Mouse (Mus musculus): ENCODE measurements at regions not wholly inside any gene's neighbourhood (a gene's known extent, or its start where the extent isn't known, plus 50 kb on each side); places are given as distances from the start of the nearest gene placed in this dataset.

DNA sequence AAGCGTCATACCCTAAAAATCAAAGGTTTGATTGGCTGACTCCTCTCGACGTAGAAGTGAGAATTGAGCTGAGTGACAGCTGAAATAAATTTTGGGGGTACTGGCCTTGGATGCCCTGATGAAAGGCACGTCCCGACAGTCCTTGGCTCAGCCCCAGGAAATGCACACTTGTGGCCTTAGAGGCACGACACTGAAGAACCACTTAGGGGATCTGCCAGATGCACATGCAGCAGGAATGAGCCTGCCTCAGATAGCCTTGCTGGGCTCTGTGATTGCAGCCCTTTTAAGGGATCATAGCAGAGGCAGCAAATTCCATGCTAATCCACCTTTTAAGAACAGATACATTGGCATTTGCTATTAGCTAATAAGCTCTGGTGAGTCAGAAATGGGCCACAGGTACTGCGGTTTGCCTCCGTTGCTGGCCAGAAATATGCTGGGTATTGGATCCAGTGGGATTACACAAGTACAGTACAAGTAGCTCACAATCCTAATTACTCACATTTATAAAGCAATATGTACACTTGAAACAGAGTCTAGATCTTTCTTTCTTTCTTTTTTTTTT, 1463.3 kb downstream of the Slc22a22 start:
- Histone ChIP-seq H3K9me3 (replicated peaks) (no peaks in the 10 kb centered on the region), H3K36me3 (no peaks in the 10 kb centered on the region), H3K4me3 (no peak overlapping the region), H3K27ac (no peak overlapping the region), H3K4me1 (no peaks in the 10 kb centered on the region), H3K27me3 (ENCODE audit: low read depth, poor library complexity, severe bottlenecking) (no peaks in the 10 kb centered on the region)
- no peak for DNase-seq (ENCODE audit: low spot score)
- 75% methylated on average over 8 of the region's 8 CpGs for WGBS

DNA sequence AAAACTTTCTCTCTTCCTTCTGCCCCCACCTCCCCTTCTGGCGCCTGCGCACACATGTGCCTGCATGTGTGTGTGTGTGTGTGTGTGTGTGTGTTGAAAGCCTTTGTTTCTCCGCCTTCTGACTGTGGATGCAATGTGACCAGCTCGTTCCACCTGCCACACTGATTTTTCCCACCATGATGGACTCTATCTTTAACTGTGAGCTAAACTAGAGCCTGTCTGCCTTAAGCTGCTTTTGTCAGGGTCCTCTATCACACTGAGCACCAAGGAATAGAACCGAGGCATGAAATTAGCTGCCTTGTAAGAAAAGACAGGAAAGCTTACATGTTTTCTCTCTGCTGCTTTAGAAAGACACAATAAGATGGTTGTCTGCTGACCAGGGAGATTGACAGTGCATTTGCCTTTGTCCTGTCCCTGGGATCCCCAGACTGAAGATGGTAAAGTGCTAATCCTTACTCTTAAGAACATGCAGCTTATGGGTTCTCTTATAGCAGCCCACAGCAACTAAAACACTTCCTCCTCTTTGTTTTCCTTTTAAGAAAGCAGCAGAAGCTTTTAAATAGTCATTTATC, 1468.7 kb downstream of the Slc22a22 start:
- Histone ChIP-seq H3K36me3 (no peaks in the 10 kb centered on the region), H3K27ac (no peak overlapping the region), H3K9me3 (replicated peaks) (no peaks in the 10 kb centered on the region), H3K4me1 (no peaks in the 10 kb centered on the region), H3K4me3 (no peak overlapping the region), H3K27me3 (ENCODE audit: low read depth, poor library complexity, severe bottlenecking) (no peaks in the 10 kb centered on the region)
- WGBS, result 84% methylated on average over 5 of the region's 5 CpGs
- DNase-seq (ENCODE audit: low spot score), result no peak

DNA sequence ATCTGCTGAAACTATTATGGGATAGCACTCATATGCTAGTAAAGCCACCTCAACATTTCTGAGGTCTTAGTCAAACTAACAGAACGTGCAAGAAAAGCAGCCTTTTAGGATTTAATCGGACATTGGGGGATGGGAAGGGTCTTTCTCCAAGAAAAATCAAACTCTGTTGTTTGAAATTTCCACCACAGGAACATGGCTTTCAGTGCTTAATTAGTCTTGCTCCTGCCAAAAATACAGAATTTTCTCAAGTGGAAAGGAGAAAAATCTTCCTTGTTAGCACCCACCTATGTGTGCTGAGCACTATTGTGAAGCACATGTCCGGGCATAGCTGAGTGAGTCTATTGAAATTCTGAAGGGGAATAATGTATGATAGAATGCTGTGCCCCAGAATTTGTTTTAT, 1470.0 kb downstream of the Slc22a22 start:
- no peak overlapping the region for H3K4me3 ChIP-seq
- no peak overlapping the region for H3K27ac ChIP-seq
- H3K27me3 ChIP-seq (ENCODE audit: low read depth, poor library complexity, severe bottlenecking), result no peaks in the 10 kb centered on the region
- H3K4me1 ChIP-seq, result no peaks in the 10 kb centered on the region
- no peaks in the 10 kb centered on the region for H3K9me3 ChIP-seq (replicated peaks)
- 89% methylated on average over 3 of the region's 3 CpGs for WGBS
- H3K36me3 ChIP-seq, result no peaks in the 10 kb centered on the region
- DNase-seq (ENCODE audit: low spot score), result no peak

DNA sequence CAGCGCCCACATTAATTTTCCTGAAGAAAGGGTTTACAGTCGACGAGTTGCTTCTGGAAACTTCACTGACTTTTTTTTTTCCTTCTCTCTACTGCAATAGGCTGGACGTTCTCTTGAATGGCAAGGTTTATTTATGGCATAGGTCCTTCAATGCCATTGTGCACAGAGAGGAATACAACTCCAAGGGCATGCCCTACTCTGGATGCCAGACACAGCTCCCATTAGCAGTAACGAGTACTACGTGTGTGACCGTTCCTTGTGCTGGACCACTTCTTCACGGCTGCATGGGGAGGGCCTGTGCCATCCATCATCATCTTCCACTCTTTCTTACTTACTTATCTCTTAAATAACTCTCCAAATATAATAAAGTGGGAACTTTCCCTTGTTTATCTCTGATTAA, 1472.1 kb downstream of the Slc22a22 start:
- H3K4me3 ChIP-seq, result no peak overlapping the region
- H3K9me3 ChIP-seq (replicated peaks), result no peaks in the 10 kb centered on the region
- WGBS, result 83% methylated on average over 8 of the region's 8 CpGs
- H3K4me1 ChIP-seq, result no peaks in the 10 kb centered on the region
- no peak for DNase-seq (ENCODE audit: low spot score)
- no peaks in the 10 kb centered on the region for H3K27me3 ChIP-seq (ENCODE audit: low read depth, poor library complexity, severe bottlenecking)
- no peaks in the 10 kb centered on the region for H3K36me3 ChIP-seq
- no peak overlapping the region for H3K27ac ChIP-seq

DNA sequence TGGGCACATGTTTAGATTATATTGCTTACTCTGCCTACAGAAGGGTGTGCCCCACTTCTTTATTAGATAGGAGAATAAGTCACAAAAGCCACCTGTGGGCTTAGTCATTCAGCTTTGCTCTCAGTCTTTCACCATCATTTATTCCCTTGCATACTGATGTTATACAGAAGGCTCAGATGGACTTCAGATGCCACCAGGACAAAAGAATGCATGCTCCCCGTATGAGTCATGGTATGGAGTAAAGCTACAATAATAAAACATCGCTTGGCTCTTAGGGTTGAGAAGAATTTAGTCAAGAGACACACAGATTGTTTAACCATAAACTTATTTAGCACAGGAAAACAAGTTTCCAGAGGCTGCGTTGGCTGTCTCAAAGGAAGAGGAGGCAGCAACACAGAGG, 1473.5 kb downstream of the Slc22a22 start:
- Histone ChIP-seq H3K4me1 (no peaks in the 10 kb centered on the region), H3K9me3 (replicated peaks) (no peaks in the 10 kb centered on the region)
- DNase-seq (ENCODE audit: low spot score), result no peak

DNA sequence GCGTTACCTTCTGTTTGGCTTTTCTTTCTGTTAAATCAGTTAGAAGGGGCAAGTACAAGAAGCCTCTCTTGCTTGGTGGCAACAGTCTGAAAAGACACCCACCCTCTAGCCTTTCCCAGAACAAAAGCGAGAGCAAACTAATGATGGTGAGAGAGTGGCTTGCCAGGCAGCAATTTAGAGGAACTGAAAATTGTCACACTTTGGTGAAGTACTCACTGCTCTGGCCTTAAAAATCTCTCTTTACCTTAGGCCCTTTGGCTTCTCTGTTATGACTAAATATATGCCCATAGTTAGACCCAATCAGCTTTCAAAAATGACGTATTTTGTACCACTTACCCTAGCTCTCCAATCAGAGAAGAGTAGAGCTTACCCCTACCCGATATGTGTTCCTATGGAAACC, 1477.8 kb downstream of the Slc22a22 start:
- Histone ChIP-seq H3K4me3 (no peak overlapping the region), H3K27ac (no peak overlapping the region), H3K27me3 (ENCODE audit: low read depth, poor library complexity, severe bottlenecking) (no peaks in the 10 kb centered on the region), H3K4me1 (no peaks in the 10 kb centered on the region), H3K36me3 (no peaks in the 10 kb centered on the region), H3K9me3 (replicated peaks) (no peaks in the 10 kb centered on the region)
- 89% methylated on average over 4 of the region's 4 CpGs for WGBS
- DNase-seq (ENCODE audit: low spot score), result no peak

More for the DNA sequence above, 1473.5 kb downstream of the Slc22a22 start:
- Histone ChIP-seq H3K36me3 (no peaks in the 10 kb centered on the region), H3K4me3 (no peak overlapping the region), H3K27me3 (ENCODE audit: low read depth, poor library complexity, severe bottlenecking) (no peaks in the 10 kb centered on the region), H3K27ac (no peak overlapping the region)
- 94% methylated on average over 3 of the region's 3 CpGs for WGBS

DNA sequence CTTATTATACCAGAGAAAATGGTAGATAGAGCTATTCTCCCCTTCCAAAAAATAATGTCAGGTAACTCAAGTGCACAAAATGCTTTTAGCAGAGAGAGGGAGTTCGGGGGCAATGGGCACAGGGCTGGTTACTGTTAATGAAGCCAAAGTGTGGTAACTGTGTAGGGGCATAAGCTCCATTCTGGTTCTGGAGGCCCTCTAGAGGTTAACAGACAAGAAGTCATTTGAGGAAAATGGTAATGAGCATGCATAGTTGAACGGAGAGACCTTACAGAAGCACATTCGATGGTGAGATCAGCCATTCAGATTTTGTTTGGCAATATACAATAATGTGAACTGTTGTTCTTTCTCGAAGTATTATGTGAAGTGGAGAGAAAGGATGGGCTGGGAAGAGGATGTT, 1479.4 kb downstream of the Slc22a22 start:
- DNase-seq (ENCODE audit: low spot score), result no peak
- no peaks in the 10 kb centered on the region for H3K4me1 ChIP-seq
- no peak overlapping the region for H3K27ac ChIP-seq
- H3K4me3 ChIP-seq, result no peak overlapping the region
- H3K36me3 ChIP-seq, result no peaks in the 10 kb centered on the region
- H3K9me3 ChIP-seq (replicated peaks), result no peaks in the 10 kb centered on the region
- no peaks in the 10 kb centered on the region for H3K27me3 ChIP-seq (ENCODE audit: low read depth, poor library complexity, severe bottlenecking)
- 90% methylated on average over 4 of the region's 4 CpGs for WGBS

DNA sequence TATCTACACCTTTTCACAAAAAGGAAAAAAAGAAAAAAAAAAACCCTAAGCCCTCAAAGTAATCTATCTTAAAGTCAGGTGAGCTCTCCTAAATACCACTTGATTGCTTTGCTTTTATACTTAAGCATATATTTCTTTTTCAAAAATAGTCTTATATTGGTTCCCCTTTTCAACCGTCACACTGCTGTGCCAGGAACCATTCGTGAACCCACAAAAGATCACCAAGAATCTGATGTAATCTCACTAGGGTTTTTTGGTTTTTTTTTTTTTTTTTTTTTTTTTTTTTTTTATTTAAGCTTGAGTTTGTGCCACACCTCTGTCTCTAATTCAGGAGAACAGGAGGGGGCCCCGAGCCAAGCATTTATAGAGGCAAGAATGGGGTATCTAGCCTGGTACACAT, 1482.7 kb downstream of the Slc22a22 start:
- no peaks in the 10 kb centered on the region for H3K36me3 ChIP-seq
- no peak overlapping the region for H3K4me3 ChIP-seq
- no peaks in the 10 kb centered on the region for H3K27me3 ChIP-seq (ENCODE audit: low read depth, poor library complexity, severe bottlenecking)
- no peaks in the 10 kb centered on the region for H3K4me1 ChIP-seq
- DNase-seq (ENCODE audit: low spot score), result no peak
- H3K9me3 ChIP-seq (replicated peaks), result no peaks in the 10 kb centered on the region
- 88% methylated on average over 3 of the region's 3 CpGs for WGBS
- H3K27ac ChIP-seq, result no peak overlapping the region

DNA sequence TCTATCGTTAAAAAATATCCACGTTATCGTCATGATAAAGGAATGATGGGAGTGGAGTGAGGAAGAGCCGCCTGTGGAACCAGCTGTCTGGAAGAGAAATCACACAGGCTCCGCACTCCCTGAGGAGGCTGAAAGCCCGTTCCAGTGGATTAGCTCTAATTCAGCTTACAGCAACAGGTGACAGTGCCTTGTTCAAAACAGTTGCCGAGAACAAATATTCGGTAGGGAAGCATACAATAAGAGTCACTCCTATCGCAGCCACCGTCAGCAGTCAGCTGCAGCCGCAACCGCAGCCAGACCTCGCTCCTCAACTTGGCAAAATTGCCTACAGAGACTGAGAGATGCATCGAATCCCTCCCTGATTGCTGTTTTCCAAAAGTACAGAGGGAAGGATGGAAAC, 1501.6 kb downstream of the Slc22a22 start:
- no peak for DNase-seq (ENCODE audit: low spot score)
- Histone ChIP-seq H3K4me1 (no peaks in the 10 kb centered on the region), H3K36me3 (no peaks in the 10 kb centered on the region), H3K9me3 (replicated peaks) (no peaks in the 10 kb centered on the region), H3K4me3 (no peak overlapping the region), H3K27ac (no peak overlapping the region), H3K27me3 (ENCODE audit: low read depth, poor library complexity, severe bottlenecking) (no peaks in the 10 kb centered on the region)
- 87% methylated on average over 14 of the region's 14 CpGs for WGBS

DNA sequence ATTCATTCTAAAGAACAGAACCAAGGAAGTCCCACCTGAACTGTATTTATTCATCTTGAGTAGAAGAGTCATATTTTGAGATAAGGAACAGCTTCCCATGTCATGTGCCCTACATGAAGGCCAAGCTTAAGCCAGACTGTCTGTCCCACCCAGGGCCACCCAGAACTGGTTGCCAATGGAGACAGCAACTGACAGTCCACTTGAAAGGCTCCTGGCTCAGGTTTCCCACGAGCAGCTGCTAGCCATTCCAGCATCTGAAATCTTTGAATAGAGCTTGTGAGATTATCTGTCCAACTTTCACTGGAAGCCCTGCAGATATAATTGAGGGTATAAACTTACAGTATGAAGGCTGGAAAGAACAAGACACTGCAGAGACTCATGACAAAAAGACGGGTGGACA, 1510.6 kb downstream of the Slc22a22 start:
- no peak overlapping the region for H3K4me3 ChIP-seq
- H3K36me3 ChIP-seq, result no peaks in the 10 kb centered on the region
- no peaks in the 10 kb centered on the region for H3K4me1 ChIP-seq
- no peak overlapping the region for H3K27ac ChIP-seq
- no peaks in the 10 kb centered on the region for H3K27me3 ChIP-seq (ENCODE audit: low read depth, poor library complexity, severe bottlenecking)
- WGBS, result 50% methylated on average over 2 of the region's 2 CpGs
- no peaks in the 10 kb centered on the region for H3K9me3 ChIP-seq (replicated peaks)
- DNase-seq (ENCODE audit: low spot score), result no peak

DNA sequence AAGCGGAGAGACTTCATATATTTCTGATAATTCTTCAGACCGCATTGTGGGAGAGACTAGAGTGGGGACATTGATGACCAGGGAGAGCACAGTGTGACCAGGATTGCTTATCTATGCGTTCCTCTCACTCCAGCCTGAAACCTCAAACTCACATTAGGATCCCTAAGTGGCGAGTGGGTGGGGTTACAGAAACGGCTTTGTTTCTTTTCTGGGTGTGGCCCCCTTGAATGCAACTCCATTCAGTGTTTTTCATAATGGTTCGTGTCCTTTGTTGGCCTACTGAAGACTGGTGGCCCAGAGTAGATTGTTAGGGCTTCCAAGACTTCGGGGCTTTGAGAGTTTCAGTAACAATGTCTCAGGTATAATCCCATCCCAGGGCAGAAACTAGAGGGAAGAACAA, 1512.1 kb downstream of the Slc22a22 start:
- no peak for DNase-seq (ENCODE audit: low spot score)

DNA sequence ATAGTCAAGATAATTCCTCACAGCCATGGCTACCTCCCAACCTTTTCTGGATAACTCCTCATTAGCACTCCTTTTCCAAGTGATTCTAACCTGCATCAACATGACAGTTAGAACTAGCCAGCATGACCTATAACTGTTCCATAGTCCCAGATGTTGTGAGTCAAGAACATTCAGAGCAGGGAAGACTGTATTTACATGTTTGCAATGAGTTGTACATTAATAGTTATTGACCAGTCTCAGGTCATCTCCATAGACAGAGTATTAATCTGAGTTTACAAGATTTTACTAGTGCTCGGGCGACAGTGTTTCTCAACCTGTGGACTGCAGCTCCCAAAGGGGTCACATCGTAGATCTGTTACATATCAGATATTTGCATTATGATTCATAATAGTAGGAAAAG, 1515.3 kb downstream of the Slc22a22 start:
- 95% methylated on average over 3 of the region's 3 CpGs for WGBS
- no peaks in the 10 kb centered on the region for H3K27me3 ChIP-seq (ENCODE audit: low read depth, poor library complexity, severe bottlenecking)
- no peaks in the 10 kb centered on the region for H3K36me3 ChIP-seq

More for the DNA sequence above, 1512.1 kb downstream of the Slc22a22 start:
- Histone ChIP-seq H3K27me3 (ENCODE audit: low read depth, poor library complexity, severe bottlenecking) (no peaks in the 10 kb centered on the region), H3K9me3 (replicated peaks) (no peaks in the 10 kb centered on the region), H3K27ac (no peak overlapping the region), H3K4me1 (no peaks in the 10 kb centered on the region), H3K4me3 (no peak overlapping the region), H3K36me3 (no peaks in the 10 kb centered on the region)
- 79% methylated on average over 7 of the region's 7 CpGs for whole genome bisulfite sequencing

More for the DNA sequence above, 1515.3 kb downstream of the Slc22a22 start:
- Histone ChIP-seq H3K27ac (no peak overlapping the region), H3K4me3 (no peak overlapping the region), H3K4me1 (no peaks in the 10 kb centered on the region), H3K9me3 (replicated peaks) (no peaks in the 10 kb centered on the region)
- no peak for DNase-seq (ENCODE audit: low spot score)

Measured in limb, embryonic 10.5 days (tissue).